Mouse (Mus musculus) right cerebral cortex, postnatal 14 days (tissue): ENCODE results near the gene Masp2.

Experiments
- DNase-seq: peaks from one replicate; pipeline ENCODE4 v3.0.0; 2022

Masp2 gene

GRCm38 (mm10) chr4:148602357-148603120 lies at the start of gene Masp2:
Gene Masp2, plus strand, starts transcription at chr4:148602554.
- DNase-seq, result no peak

- DNase-seq, result no peak
Observed at GRCm38 (mm10) chr4:148557766-148558165, 44.6 kb upstream of the Masp2 start.

- peak; percentile 87 for DNase-seq
Observed at GRCm38 (mm10) chr4:148558297-148559000, 43.9 kb upstream of the Masp2 start, which contains the start of gene Exosc10. Gene Exosc10, plus strand, starts transcription at chr4:148558429.

DNA sequence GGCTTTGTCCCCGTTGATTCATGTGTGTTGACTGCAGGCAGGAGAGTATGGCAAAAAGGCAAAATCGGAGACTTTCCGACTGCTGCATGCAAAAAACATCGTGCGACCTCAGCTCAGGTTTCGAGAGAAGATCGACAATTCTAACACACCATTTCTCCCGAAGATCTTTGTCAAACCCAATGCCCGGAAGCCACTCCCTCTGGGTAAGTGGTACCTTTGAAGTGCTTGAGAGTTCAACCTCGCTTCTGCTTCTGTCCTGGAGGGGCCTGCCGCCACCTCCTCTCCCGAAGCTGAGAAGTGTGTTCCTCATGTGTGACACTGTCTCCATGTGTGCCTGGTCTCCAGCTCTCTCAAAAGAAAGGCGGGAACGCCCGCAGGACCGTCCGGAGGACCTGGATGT lies 39.7 kb upstream of the Masp2 start:
- no peak for DNase-seq

GRCm38 (mm10) chr4:148563595-148563994 lies 38.8 kb upstream of the Masp2 start:
- DNase-seq, result no peak

DNA sequence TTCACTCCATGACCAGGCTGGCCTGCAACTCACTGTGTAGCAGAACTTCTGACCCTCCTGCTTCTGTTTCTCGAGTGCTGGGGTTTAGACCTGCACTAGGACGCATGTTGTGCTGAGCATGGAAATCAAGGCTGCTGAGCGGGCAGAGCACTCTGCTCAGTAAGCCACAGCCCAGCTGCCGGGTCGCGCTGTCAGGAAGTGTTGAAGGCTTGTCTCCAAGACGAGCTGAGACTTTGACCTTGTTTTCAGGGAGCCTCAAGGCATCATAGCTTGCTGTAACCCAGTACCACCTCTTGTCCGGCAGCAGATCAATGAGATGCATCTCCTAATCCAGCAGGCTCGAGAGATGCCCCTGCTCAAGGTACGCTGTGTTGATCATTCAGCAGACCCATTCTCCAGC lies 32.2 kb upstream of the Masp2 start:
- DNase-seq, result no peak

GRCm38 (mm10) chr4:148570693-148571295 lies 31.6 kb upstream of the Masp2 start:
- no peak for DNase-seq

DNA sequence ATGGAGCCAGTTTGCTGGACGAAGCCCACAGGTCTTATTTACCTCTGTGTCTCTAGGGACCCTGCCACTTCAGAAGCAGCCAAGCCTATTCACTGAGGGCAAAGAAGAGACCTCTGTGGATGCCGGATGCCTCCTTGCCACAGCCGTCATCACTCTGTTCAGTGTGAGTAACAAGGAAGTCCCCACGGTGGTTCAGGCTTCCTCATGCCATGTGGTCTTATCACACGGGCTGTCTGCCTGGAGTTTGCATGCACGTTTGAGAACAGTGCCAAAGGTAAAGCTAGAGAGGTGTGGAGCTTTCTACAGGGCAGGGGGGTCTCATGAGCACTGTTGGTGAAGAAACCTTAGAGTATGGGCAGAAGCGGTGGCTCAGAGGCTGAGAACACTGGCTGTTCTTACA lies 29.1 kb upstream of the Masp2 start:
- no peak for DNase-seq

DNA sequence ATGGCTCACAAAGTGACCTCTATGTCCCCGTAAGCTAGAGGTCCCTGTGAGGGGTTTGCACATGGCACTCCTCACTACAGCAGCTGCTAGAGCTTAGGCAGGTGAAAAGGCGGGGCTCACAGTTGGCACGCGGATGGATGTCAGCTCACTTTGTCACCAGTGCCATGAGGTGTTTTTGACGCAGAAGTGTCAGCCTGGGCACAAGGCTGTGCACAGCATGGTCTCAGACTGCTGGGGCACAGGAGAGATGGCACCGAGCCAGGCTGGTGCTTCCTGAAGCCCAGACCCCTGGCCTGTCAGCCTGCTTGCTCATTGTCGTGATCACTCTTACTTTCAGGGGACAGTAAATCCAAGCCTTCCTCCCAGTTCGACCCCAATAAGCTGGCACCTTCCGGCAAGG lies 21.6 kb upstream of the Masp2 start:
- DNase-seq, result no peak

DNA sequence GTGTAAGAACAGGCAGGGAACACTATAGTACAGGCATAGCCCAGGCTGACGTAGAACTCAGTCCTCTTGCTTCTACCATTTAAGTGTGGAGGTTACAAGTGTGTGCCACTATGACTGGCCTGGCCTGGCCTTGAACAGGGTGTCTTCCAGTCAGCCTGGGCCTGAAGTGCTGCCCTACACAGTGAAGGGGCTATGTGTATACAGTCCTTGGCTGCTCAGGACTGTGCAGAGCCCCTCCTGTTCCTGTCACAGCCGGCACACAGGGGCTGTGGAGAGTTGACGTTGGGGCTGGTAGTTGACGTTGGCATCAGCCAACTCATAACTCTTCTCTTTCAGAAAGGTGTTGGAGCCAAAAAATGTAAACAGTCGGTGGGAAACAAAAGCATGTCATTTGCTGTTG lies 20.9 kb upstream of the Masp2 start:
- no peak for DNase-seq

DNA sequence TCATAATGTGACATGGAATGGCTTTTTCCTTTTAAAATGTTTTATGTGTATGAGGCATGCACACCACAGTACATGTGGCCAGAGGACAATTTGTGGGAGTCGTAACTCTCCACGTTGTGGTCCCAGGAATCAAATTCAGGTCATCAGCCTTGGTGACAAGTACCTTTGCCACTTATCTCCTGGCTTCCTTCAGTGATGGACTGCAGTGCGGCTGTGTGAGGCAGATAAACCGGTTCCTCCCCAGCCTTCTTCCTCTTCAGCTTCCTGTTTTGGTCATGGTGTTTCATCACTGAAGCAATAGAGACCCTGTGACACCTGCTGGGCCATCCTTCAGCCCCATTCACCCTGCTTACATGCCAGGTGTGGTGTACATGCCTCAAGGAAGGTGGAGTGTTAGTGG lies 19.1 kb upstream of the Masp2 start:
- no peak for DNase-seq

GRCm38 (mm10) chr4:148586648-148587047 lies 15.7 kb upstream of the Masp2 start:
- DNase-seq, result no peak

GRCm38 (mm10) chr4:148588793-148589192 lies 13.6 kb upstream of the Masp2 start:
- peak; percentile 42 for DNase-seq

- DNase-seq, result no peak
Observed at GRCm38 (mm10) chr4:148589565-148589964, 12.8 kb upstream of the Masp2 start.

- peak; percentile 35 for DNase-seq
Observed at GRCm38 (mm10) chr4:148590421-148591170, 11.8 kb upstream of the Masp2 start.

DNA sequence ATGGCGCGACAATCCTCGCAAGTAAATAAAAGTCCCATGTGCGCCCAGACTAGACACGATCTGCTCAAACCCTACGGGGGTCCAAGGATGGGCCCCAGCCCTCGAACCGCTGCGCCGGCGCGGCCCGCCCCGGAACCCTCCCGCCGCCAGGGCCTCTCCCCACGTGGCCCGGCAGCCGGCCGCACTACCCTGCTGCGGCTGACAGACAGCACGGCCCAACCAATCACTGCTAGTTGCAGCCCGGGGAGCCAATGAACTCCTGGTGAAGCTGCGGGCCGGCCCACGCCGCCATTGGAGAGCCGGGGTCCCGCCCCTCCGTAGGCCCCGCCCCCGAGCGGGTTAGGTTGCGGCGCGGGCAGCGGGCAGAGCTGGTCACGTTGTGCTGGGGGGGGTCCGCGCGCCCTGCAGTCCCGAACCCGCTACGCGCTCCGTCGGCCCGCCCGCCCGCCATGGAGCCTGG lies 11.2 kb upstream of the Masp2 start, which contains the start of gene Srm:
Gene Srm, plus strand, starts transcription at position 333 of the 460 bp plus-strand sequence.
- DNase-seq, result peak; percentile 97

- DNase-seq, result peak; percentile 60
Observed at GRCm38 (mm10) chr4:148591637-148592380, 10.5 kb upstream of the Masp2 start.

DNA sequence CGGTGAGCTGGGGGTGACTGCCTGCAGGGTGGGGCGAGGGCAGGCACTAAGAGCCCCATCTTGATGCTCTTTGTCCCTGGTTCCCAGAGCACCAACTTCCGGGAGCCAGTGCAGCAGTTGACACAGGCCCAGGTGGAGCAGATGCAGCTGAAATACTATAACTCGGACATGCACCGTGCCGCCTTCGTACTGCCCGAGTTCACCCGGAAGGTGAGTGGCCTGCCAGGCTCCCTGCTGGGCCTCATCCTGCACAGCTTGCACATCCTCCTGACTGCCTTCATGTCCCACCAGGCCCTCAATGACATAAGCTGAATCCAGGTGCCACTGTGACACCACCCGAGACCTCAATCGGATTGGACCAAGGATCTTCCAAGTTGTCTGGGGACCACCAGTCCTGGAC lies 8.4 kb upstream of the Masp2 start:
- DNase-seq, result no peak

- DNase-seq, result no peak
Observed at GRCm38 (mm10) chr4:148595916-148596315, 6.4 kb upstream of the Masp2 start.

- DNase-seq, result no peak
Observed at GRCm38 (mm10) chr4:148596731-148597130, 5.6 kb upstream of the Masp2 start.

- DNase-seq, result no peak
Observed at GRCm38 (mm10) chr4:148598826-148599225, 3.5 kb upstream of the Masp2 start.

GRCm38 (mm10) chr4:148600316-148600715 lies 2.0 kb upstream of the Masp2 start:
- no peak for DNase-seq
